7 mouse cellular contexts compared by ENCODE assay signal in the genomic region with DNA sequence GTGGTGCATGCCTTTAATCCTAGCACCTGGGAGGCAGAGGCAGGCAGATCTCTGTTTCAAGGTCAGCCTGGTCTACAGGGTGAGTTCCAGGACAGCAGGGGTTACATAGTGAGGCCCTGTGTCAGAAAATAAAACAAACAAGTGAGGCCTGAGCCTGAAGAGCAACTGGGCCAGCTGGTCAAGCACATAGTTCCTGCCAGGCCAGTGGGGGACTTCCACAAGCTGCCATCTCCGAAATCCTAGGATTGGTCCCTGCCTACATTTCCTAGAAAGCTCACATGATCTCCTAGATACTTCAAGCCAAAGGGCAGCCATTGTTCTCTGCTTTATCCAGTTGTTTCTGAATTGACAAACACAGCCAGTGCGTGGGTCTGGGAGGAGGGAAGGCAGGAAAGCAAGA. TPM values are rescaled to one million over a fixed set of nuclear protein-coding genes. Genes with fewer than 3 reads are reported as not detected.
A peak's percentile ranks its signal among the peaks of the same experiment; 100 is the strongest.
DNase-seq lines count a peak whose midpoint lies in the region; ATAC-seq lines count a peak whose summit lies in the region.
"Not testable (repeated sequence)": the region's sequence is repeated elsewhere in the genome, so short reads cannot be mapped to it uniquely, and the experiment has no call there.
"Had no signal": no experiment of that assay in that cellular context is flagged by ENCODE, and none has a peak within 500 bp of the region (broad histone marks: within the 10 kb centered on the region; RNA-seq: fewer than 3 reads in every experiment).

No protein-coding gene starts in this region.

- H3K27ac ChIP-seq in embryonic facial prominence, embryonic 15.5 days (replicated peaks) = peak overlapping the region; percentile 48; the same call in 1 of the 2 replicates

- 95% methylated on average over 2 of the region's 2 CpGs for WGBS in embryonic facial prominence, embryonic 15.5 days

- ATAC-seq in embryonic facial prominence, embryonic 15.5 days (ENCODE audit: insufficient number of reproducible peaks, low FRiP score, low TSS enrichment, low read depth) = not testable (repeated sequence)

- H3K9ac ChIP-seq in embryonic facial prominence, embryonic 15.5 days = not testable (repeated sequence)

- not testable (repeated sequence) for H3K27me3 ChIP-seq in embryonic facial prominence, embryonic 15.5 days

- not testable (repeated sequence) for H3K9me3 ChIP-seq in embryonic facial prominence, embryonic 15.5 days (replicated peaks)

- not testable (repeated sequence) for H3K4me2 ChIP-seq in embryonic facial prominence, embryonic 15.5 days (replicated peaks)

- DNase-seq in brain, adult 2 months (ENCODE audit: low read depth, low spot score) = peak; percentile 53
- DNase-seq in cerebellum, adult 9-11 months = peak; percentile 38
- DNase-seq in cerebellum, postnatal 25 days = peak; percentile 30 to 53
- DNase-seq in urinary bladder, adult 2 months (ENCODE audit: low spot score) = peak; percentile 12

- peaks cover 72% of the 10 kb centered on the region for H3K36me3 ChIP-seq in embryonic facial prominence, embryonic 15.5 days

- not testable (repeated sequence) for H3K4me1 ChIP-seq in embryonic facial prominence, embryonic 15.5 days

- H3K4me3 ChIP-seq in embryonic facial prominence, embryonic 15.5 days (replicated peaks) = not testable (repeated sequence)

RNA-seq across cellular contexts. Expression of gene Swi5, which starts 8.0 kb away (rescaled TPM):
- polyA plus RNA-seq in embryonic facial prominence, embryonic 15.5 days (2015; fragmentation: Nextera tagmentation; extraction: Ambion mirVana) = 450 and 462 TPM in 2 replicates
- 248 TPM in 2 replicates for polyA plus RNA-seq in urinary bladder, adult 2 months (2012; rRNA removed)

RNA-seq across cellular contexts. Expression of gene Golga2, which starts 8.7 kb away (rescaled TPM):
- polyA plus RNA-seq in embryonic facial prominence, embryonic 15.5 days (2015; fragmentation: Nextera tagmentation; extraction: Ambion mirVana) = 31.6 and 33.9 TPM in 2 replicates
- polyA plus RNA-seq in urinary bladder, adult 2 months (2012; rRNA removed) = 50.8 and 55.4 TPM in 2 replicates

RNA-seq across cellular contexts. Expression of gene Uck1, which starts 35.9 kb away (rescaled TPM):
- polyA plus RNA-seq in embryonic facial prominence, embryonic 15.5 days (2015; fragmentation: Nextera tagmentation; extraction: Ambion mirVana) = 66.9 and 67.1 TPM in 2 replicates
- 54.3 and 70.5 TPM in 2 replicates for polyA plus RNA-seq in urinary bladder, adult 2 months (2012; rRNA removed)

RNA-seq across cellular contexts. Expression of gene Ciz1, which starts 56.3 kb away (rescaled TPM):
- 54.6 and 57.3 TPM in 2 replicates for polyA plus RNA-seq in embryonic facial prominence, embryonic 15.5 days (2015; fragmentation: Nextera tagmentation; extraction: Ambion mirVana)
- polyA plus RNA-seq in urinary bladder, adult 2 months (2012; rRNA removed) = 120 and 125 TPM in 2 replicates

RNA-seq across cellular contexts. Expression of gene Dnm1, which starts 57.3 kb away (rescaled TPM):
- polyA plus RNA-seq in embryonic facial prominence, embryonic 15.5 days (2015; fragmentation: Nextera tagmentation; extraction: Ambion mirVana) = 30.7 and 31.5 TPM in 2 replicates
- 99.6 and 113 TPM in 2 replicates for polyA plus RNA-seq in urinary bladder, adult 2 months (2012; rRNA removed)
- polyA plus RNA-seq: activated CD4-positive, CD25-positive, alpha-beta regulatory T cell, adult 4 months; CD4-positive, CD25-positive, alpha-beta regulatory T cell, adult 4 months had no signal
